Mouse (Mus musculus) forebrain, postnatal 0 days (tissue): ENCODE measurements around the gene Lpar1. TPM values are rescaled to one million over a fixed set of nuclear protein-coding genes. Genes with fewer than 3 reads are reported as not detected.

Experiments
- ATAC-seq: fragments of 200-750 bp; cut with Nextera tagmentation; 2 replicates; pipeline ENCODE4 v1.8.0; 2017; ENCODE audit warnings: mild to moderate bottlenecking, moderate library complexity
- DNase-seq: peaks from one replicate; pipeline ENCODE4 v3.0.0-alpha.2; 2015
- H3K27ac ChIP-seq: fragments of 300-500 bp; sonication (generic); 2 replicates; pipeline ENCODE4 v1.5.1; 2014; ENCODE audit warnings: low read depth, mild to moderate bottlenecking, antibody characterized with exemption, low read length, moderate library complexity, mixed read lengths
- H3K27me3 ChIP-seq: fragments of 300-500 bp; sonication (generic); 2 replicates; pipeline ENCODE4 v1.6.1; 2014; ENCODE audit warnings: mild to moderate bottlenecking, low read length, mixed read lengths; ENCODE audit not compliant: insufficient read depth
- H3K36me3 ChIP-seq: fragments of 300-500 bp; sonication (generic); 2 replicates; pipeline ENCODE4 v1.6.1; 2014; ENCODE audit warnings: mild to moderate bottlenecking, moderate library complexity; ENCODE audit not compliant: insufficient read depth
- H3K4me1 ChIP-seq: fragments of 300-500 bp; sonication (generic); 2 replicates; pipeline ENCODE4 v1.6.1; 2014; ENCODE audit warnings: antibody characterized with exemption; ENCODE audit not compliant: insufficient read depth
- H3K4me2 ChIP-seq: fragments of 300-500 bp; sonication (generic); 2 replicates; pipeline ENCODE4 v1.6.1; 2014; ENCODE audit warnings: low read depth, mild to moderate bottlenecking, moderate library complexity
- H3K4me3 ChIP-seq: fragments of 300-500 bp; sonication (generic); 2 replicates; pipeline ENCODE4 v1.5.1; 2014; ENCODE audit warnings: low read depth, low read length, mixed read lengths
- H3K9ac ChIP-seq: fragments of 300-500 bp; sonication (generic); 2 replicates; pipeline ENCODE4 v1.6.1; 2014; ENCODE audit warnings: mild to moderate bottlenecking
- H3K9me3 ChIP-seq: fragments of 300-500 bp; sonication (generic); 2 replicates; pipeline ENCODE4 v1.6.1; 2016; ENCODE audit warnings: low read length
- CTCF ChIP-seq: sonication (generic); IDR thresholded peaks from 2 replicates; pipeline ENCODE4 v1.5.1; 2016; ENCODE audit warnings: antibody characterized with exemption, control low read depth, low read depth
- WGBS: fragments of 180-500 bp; shearing (Covaris S2); extraction: QIAGEN DNeasy Blood & Tissue Kit; methylation state at CpG from one replicate; pipeline ENCODE4 v1.1.7; 2014; 5-methylcytosine and 5-hydroxymethylcytosine counted together
- polyA plus RNA-seq: library from polyadenylated mRNA; unstranded; fragments of >200 nt; fragmentation: Nextera tagmentation; extraction: Ambion mirVana; gene quantifications from 2 replicates; pipeline ENCODE4 v1.2.1, GENCODE M21; 2015
- total RNA-seq: library from RNA; depleted of rRNA; stranded (reverse); fragments of >200 nt; gene quantifications from 2 replicates; pipeline ENCODE4 v1.2.3, GENCODE M21; 2014

Gene Lpar1
- total and polyA plus RNA-seq, 2 experiments from 2014 or later, result 17.3 to 26.2 TPM

- Histone ChIP-seq H3K9me3 (no peaks in the 10 kb centered on the region), H3K4me2 (no peak overlapping the region), H3K4me3 (no peak overlapping the region), H3K36me3 (no peaks in the 10 kb centered on the region), H3K4me1 (no peaks in the 10 kb centered on the region), H3K27me3 (peaks cover 6% of the 10 kb centered on the region; the same call in 1 of the 2 replicates), H3K27ac (no peak overlapping the region), H3K9ac (no peak overlapping the region)
- DNase-seq (no peak), ATAC-seq (no peak)
- TF ChIP-seq CTCF, result no peak
- WGBS, result 44% methylated on average over 10 of the region's 10 CpGs
Measured at GRCm38 (mm10) chr4:58554359-58554838, 701 bp upstream of the Lpar1 start.

DNA sequence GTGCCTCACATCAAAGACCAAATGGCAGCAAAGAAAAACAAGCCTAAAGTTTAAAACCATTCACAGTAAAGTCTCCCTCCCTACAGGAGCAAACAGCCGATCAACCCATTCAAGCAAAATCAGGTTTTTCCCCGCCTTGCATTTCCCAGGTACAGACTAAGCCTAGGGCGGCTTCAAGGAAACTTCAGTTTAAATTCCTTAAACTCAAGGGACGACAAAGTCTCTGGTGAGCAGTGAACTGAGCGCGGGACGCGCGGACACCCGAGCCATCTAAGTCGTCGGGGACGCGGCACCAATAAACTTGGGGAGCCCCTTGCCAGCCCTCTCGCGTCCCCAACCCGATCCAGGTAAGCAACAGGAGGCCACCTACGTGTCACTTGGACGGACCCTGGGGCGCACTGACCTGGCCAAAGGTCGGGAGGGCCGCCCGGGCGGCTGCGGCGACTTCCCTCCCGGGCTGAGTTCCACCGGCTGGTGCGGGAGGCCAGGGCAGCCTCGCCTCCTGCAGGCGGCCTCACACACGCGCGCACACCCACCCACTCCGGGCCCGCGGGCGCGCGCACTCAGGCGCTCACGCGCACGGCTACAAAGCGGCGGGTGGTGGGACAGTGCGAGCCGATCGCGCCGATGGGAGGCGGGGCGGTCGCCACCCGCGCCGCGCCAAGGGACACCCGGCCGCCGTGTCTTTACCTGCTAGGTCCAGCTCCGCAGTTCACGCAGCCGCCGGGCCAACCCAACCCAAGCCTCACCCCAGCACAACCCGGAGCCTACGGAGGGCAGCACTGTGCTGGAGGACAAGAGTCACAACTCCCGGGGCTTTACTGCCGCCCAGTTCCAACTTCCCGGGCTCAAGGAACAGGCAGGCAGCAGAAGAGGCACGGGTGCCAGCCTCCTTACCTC is 717 bp downstream of the Lpar1 start:
- peaks cover 6% of the 10 kb centered on the region; the same call in 1 of the 2 replicates for H3K27me3 ChIP-seq
- peak overlapping the region; percentile 57 for H3K9ac ChIP-seq
- H3K4me1 ChIP-seq, result no peaks in the 10 kb centered on the region
- DNase-seq, result peak; percentile 70
- H3K9me3 ChIP-seq, result no peaks in the 10 kb centered on the region
- peak; percentile 49 for TF ChIP-seq CTCF
- peak overlapping the region; percentile 99 for H3K4me2 ChIP-seq
- WGBS, result under 1% methylated on average over 70 of the region's 71 CpGs
- H3K36me3 ChIP-seq, result no peaks in the 10 kb centered on the region
- ATAC-seq, result peak; percentile 90
- no peak overlapping the region; the same call in 1 of the 2 replicates for H3K27ac ChIP-seq
- H3K4me3 ChIP-seq, result peak overlapping the region; percentile 61

DNA sequence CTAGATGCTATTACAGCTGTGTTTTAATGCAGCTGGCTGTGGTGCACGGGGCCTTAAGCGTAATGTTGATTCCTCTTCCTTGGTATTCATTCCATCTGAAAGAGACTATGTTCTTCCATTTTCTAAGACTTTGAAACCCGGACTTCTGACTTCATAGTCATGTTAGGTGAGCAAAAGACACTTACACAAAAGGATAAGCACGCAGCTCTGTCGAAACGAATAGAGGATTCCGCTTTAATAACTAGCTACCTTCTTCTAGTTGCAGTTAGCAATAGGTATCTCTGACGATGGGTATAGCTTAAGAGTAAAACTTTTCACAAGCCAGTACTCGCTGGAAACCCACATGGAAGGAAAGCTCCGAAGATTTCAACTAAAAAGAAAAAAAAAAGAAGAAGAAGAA is 1.5 kb downstream of the Lpar1 start:
- ATAC-seq (no peak), DNase-seq (no peak)
- WGBS, result 5% methylated on average over 10 of the region's 10 CpGs
- Histone ChIP-seq H3K4me2 (peak overlapping the region; percentile 99), H3K27ac (no peak overlapping the region), H3K27me3 (peaks cover 6% of the 10 kb centered on the region; the same call in 1 of the 2 replicates), H3K9ac (0 out of 2 replicates have a peak overlapping the region, but pooled peaks have one; percentile 57), H3K4me1 (no peaks in the 10 kb centered on the region), H3K4me3 (peak overlapping the region; percentile 61), H3K9me3 (no peaks in the 10 kb centered on the region), H3K36me3 (no peaks in the 10 kb centered on the region)
- TF ChIP-seq CTCF, result no peak

DNA sequence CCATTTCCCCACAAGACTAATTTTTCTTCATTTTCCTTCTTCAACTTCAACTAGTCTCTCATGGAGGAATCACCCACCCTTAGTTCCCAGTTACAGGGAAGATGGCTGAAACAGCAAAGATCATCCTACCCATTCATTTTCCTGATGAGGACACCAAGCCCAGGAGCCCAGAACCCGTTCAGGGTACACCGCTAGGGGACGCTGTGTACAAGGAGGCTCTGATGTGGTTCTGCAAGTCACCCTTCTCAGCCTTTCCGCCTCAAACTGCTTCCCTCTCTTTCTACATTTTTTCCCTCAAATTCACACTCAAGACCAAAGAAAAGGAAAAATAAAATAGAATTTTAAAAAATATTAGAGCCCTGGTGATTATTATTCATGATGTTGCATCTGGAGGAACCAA is 1.9 kb downstream of the Lpar1 start:
- Histone ChIP-seq H3K27ac (no peak overlapping the region), H3K9me3 (no peaks in the 10 kb centered on the region), H3K4me3 (no peak overlapping the region), H3K4me1 (no peaks in the 10 kb centered on the region), H3K9ac (no peak overlapping the region), H3K27me3 (peaks cover 6% of the 10 kb centered on the region; the same call in 1 of the 2 replicates), H3K4me2 (peak overlapping the region; percentile 99; the same call in 1 of the 2 replicates), H3K36me3 (no peaks in the 10 kb centered on the region)
- peak; percentile 58 for DNase-seq
- WGBS, result 3% methylated on average over 4 of the region's 4 CpGs
- no peak for ATAC-seq
- TF ChIP-seq CTCF, result peak; percentile 73

DNA sequence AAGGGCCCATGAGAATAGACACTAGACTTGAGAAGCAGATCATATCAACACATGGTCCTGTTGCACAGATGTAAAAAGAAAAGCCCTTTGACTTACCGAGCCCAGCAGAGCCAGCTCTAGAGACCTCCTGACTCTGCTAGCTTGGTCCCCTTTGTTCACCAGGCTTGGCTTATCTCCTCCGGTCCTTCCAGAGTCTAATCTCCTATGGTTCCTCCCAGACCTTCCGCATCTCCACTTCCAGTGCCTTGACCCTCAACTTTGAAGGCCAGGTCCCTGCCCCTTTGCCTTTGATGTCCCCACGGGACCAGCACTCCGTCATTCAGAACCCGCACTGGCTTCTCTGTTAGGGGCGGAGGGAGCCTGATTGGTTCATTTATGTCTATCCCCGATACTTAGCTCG is 6.0 kb downstream of the Lpar1 start:
- Histone ChIP-seq H3K4me2 (no peak overlapping the region), H3K9ac (no peak overlapping the region), H3K9me3 (no peaks in the 10 kb centered on the region), H3K27me3 (peaks cover 3% of the 10 kb centered on the region; the same call in 1 of the 2 replicates), H3K4me1 (no peaks in the 10 kb centered on the region), H3K4me3 (no peak overlapping the region), H3K27ac (no peak overlapping the region), H3K36me3 (no peaks in the 10 kb centered on the region)
- TF ChIP-seq CTCF, result no peak
- WGBS, result 78% methylated on average over 9 of the region's 9 CpGs
- no peak for DNase-seq
- ATAC-seq, result no peak

DNA sequence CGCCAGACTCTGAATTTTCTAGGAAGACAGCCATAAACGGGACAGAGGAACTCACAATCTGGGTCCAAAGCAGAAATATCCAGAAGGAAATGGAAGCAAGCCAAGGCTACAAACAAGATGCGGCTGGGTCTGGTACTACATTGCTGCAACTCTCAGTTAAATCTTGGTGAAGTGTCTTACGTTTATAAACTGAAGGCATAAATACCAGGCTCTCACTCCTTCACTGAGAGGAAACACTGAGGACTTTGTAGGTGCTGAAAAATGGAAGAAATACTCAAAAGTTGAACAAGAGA is 6.5 kb downstream of the Lpar1 start:
- WGBS, result 54% methylated on average over 4 of the region's 4 CpGs
- no peak overlapping the region for H3K4me2 ChIP-seq
- H3K27me3 ChIP-seq, result no peaks in the 10 kb centered on the region
- H3K9ac ChIP-seq, result no peak overlapping the region
- peak; percentile 29 for TF ChIP-seq CTCF
- no peak overlapping the region for H3K27ac ChIP-seq
- DNase-seq (no peak), ATAC-seq (peak; percentile 83)
- no peaks in the 10 kb centered on the region for H3K9me3 ChIP-seq
- H3K4me1 ChIP-seq, result no peaks in the 10 kb centered on the region
- H3K4me3 ChIP-seq, result no peak overlapping the region
- no peaks in the 10 kb centered on the region for H3K36me3 ChIP-seq
